Mouse (Mus musculus): Measurements from ENCODE around the gene Hfm1. TPM values are rescaled to one million over a fixed set of nuclear protein-coding genes. Genes with fewer than 3 reads are reported as not detected.

Hfm1 gene
- polyA plus RNA-seq, 1 experiment, result not detected

DNA sequence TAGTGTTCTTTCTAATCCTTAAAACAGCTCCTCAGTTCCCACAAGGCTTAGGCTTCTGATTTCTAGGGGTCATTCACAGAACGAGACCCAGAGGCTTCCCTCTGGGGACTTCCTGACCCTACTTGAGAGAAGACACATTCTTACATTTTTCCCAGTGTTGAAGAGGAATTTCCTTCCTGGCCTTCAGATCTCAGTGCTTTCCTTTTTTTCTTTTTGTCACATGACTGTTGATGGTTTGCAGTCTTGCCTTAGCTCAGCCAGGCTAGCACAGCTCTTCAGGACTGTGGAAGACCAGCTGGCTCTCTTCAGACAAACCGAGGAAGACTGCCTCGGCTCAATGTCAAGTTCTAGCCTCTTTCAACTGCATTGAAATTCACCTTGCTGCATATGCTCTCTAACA lies 30.3 kb upstream of the Hfm1 start:
- peaks cover 8% of the 10 kb centered on the region for H3K4me1 ChIP-seq (ENCODE audit: control insufficient read depth)
- H3K9me3 ChIP-seq (ENCODE audit: control insufficient read depth, low read length), result no peaks in the 10 kb centered on the region; the same call in 1 of the 2 replicates
- TF ChIP-seq GATA1 (IDR thresholded peaks at IDR 0.05; ENCODE audit: low read length), result no peak
- no peak for TF ChIP-seq TAL1 (IDR thresholded peaks at IDR 0.05; ENCODE audit: low read length)
- H3K36me3 ChIP-seq (ENCODE audit: control insufficient read depth), result no peaks in the 10 kb centered on the region
- no peaks in the 10 kb centered on the region for H3K27me3 ChIP-seq (ENCODE audit: control insufficient read depth)
- H3K4me3 ChIP-seq (replicated peaks), result no peak overlapping the region

DNA sequence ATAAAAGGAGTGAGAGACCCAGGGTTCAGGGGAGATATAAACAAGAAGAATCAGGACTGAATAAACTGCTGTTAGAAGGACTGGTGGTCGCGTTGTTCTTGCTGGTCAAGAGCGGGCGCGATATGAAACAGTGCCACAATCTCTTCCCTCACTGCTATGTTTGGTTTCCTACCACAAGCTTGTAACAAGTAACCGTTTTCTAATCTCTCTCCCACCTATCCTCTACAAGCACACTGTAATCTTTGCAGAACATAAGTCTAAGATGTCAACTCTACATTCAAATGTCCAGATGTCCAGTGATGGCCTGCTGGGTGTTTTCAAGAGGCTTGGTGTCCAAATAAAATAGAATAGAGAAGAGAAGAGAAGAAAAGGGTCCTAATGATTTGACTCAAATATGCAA lies 22.6 kb upstream of the Hfm1 start:
- H3K27me3 ChIP-seq (ENCODE audit: control insufficient read depth), result no peaks in the 10 kb centered on the region
- no peaks in the 10 kb centered on the region for H3K4me1 ChIP-seq (ENCODE audit: control insufficient read depth)
- no peak overlapping the region for H3K4me3 ChIP-seq (replicated peaks)
- H3K36me3 ChIP-seq (ENCODE audit: control insufficient read depth), result no peaks in the 10 kb centered on the region
- TF ChIP-seq TAL1 (IDR thresholded peaks at IDR 0.05; ENCODE audit: low read length), result no peak
- TF ChIP-seq GATA1 (IDR thresholded peaks at IDR 0.05; ENCODE audit: low read length), result no peak
- H3K9me3 ChIP-seq (ENCODE audit: control insufficient read depth, low read length), result no peaks in the 10 kb centered on the region

DNA sequence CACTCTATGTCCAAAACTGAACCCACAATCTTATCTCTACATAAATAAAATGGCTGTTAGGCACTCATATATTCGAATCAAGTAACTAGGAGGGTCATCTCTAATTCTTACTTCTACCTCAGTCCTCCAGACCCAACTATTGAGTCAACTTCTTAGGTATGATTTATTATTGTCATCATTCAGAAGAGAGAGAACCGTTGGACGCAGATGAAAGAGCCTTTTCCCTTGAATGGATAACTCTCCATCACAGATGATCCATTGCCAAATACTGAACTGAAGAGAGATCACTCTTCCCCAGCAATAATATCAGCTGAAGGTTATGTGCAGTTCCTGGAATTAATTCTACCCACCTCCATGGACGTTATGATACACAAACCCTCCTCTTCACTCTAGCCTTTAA lies 20.2 kb upstream of the Hfm1 start:
- Histone ChIP-seq H3K27me3 (ENCODE audit: control insufficient read depth) (no peaks in the 10 kb centered on the region), H3K9me3 (ENCODE audit: control insufficient read depth, low read length) (no peaks in the 10 kb centered on the region), H3K4me1 (ENCODE audit: control insufficient read depth) (no peaks in the 10 kb centered on the region), H3K4me3 (replicated peaks) (no peak overlapping the region), H3K36me3 (ENCODE audit: control insufficient read depth) (no peaks in the 10 kb centered on the region)
- no peak for TF ChIP-seq TAL1 (IDR thresholded peaks at IDR 0.05; ENCODE audit: low read length)
- TF ChIP-seq GATA1 (IDR thresholded peaks at IDR 0.05; ENCODE audit: low read length), result no peak

DNA sequence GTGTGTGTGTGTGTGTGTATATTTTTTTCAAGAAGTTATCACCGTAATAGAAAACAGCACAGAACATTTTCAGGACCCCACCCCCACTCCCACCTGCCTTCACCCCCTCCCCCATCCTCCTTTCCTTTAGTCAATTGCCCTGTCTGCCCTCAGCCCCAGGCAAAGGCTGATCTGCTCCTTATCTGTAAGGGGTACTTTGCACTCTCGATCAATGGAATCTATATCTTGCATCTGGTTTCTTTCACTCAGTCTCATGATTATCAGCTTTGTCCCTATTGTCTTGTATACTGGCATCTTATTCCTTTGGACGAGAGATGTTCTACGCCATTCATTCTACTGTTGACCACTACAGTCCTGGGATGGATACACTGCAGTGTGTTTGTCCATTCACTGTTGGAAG lies 1.9 kb upstream of the Hfm1 start:
- Histone ChIP-seq H3K4me1 (ENCODE audit: control insufficient read depth) (peaks cover 24% of the 10 kb centered on the region), H3K4me3 (replicated peaks) (no peak overlapping the region), H3K27me3 (ENCODE audit: control insufficient read depth) (no peaks in the 10 kb centered on the region), H3K36me3 (ENCODE audit: control insufficient read depth) (no peaks in the 10 kb centered on the region), H3K9me3 (ENCODE audit: control insufficient read depth, low read length) (no peaks in the 10 kb centered on the region)
- TF ChIP-seq TAL1 (IDR thresholded peaks at IDR 0.05; ENCODE audit: low read length), result no peak
- no peak for TF ChIP-seq GATA1 (IDR thresholded peaks at IDR 0.05; ENCODE audit: low read length)

DNA sequence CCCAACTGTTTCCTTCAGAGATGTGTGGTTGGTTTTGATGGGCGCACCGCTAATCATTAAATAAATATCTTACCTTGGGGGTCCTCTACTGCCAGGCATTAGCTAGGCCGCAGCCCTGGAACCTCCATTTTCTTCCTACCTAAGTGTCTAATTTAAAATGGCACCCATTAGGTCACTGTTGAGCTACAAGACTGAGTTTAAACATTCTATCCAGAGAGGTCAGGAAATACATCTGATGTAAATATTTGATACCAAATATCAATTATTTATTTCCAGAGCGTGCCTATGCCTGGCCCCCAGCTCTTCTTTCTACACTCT lies 207 bp upstream of the Hfm1 start:
- no peak for TF ChIP-seq TAL1 (IDR thresholded peaks at IDR 0.05; ENCODE audit: low read length)
- TF ChIP-seq GATA1 (IDR thresholded peaks at IDR 0.05; ENCODE audit: low read length), result no peak
- Histone ChIP-seq H3K4me1 (ENCODE audit: control insufficient read depth) (peaks cover 24% of the 10 kb centered on the region), H3K27me3 (ENCODE audit: control insufficient read depth) (no peaks in the 10 kb centered on the region), H3K4me3 (replicated peaks) (peak overlapping the region; percentile 70), H3K36me3 (ENCODE audit: control insufficient read depth) (no peaks in the 10 kb centered on the region), H3K9me3 (ENCODE audit: control insufficient read depth, low read length) (no peaks in the 10 kb centered on the region)

DNA sequence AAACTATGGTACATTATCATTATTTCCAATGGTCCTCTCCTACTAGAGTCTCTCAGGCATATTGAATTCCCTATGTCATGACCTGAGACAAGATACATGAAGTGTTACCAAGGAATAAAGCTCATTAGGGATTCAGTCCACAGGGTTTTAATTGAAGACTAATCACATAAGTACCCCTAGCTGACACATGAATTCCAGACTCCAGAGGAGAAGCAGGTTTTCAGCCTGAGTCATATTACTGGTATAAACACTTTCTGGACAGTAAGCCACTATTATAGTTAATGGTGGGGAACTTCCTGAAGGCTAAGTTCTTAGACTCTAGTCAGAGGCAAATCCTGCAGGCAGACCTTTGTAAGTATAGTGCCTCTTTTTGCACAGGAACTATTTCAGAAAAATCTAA lies 6.8 kb downstream of the Hfm1 start:
- Histone ChIP-seq H3K4me3 (replicated peaks) (no peak overlapping the region), H3K27me3 (ENCODE audit: control insufficient read depth) (no peaks in the 10 kb centered on the region), H3K4me1 (ENCODE audit: control insufficient read depth) (peaks cover 10% of the 10 kb centered on the region), H3K9me3 (ENCODE audit: control insufficient read depth, low read length) (no peaks in the 10 kb centered on the region), H3K36me3 (ENCODE audit: control insufficient read depth) (no peaks in the 10 kb centered on the region)
- TF ChIP-seq GATA1 (IDR thresholded peaks at IDR 0.05; ENCODE audit: low read length) (no peak), TAL1 (IDR thresholded peaks at IDR 0.05; ENCODE audit: low read length) (no peak)

DNA sequence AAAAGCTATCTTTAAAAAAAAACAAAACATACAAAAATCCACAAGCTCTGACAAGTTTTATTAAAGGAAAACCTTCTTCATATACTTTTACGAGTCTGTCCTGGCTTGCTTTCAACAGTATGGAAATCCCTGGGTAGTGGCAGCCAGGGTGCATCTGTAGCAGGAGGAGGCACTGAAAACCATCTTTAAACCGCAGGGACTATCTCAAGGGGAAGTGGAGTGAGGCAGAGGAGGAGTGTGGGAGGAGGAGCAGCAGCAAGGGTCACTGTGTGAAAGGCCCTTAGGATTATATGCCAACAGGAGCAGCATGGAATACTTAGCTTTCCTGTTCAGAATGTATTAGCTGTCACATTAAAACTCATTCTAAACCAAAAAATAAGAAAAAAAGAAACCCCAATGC lies 29.2 kb downstream of the Hfm1 start:
- TF ChIP-seq GATA1 (IDR thresholded peaks at IDR 0.05; ENCODE audit: low read length), result no peak
- no peak for TF ChIP-seq TAL1 (IDR thresholded peaks at IDR 0.05; ENCODE audit: low read length)
- no peaks in the 10 kb centered on the region for H3K27me3 ChIP-seq (ENCODE audit: control insufficient read depth)
- no peaks in the 10 kb centered on the region for H3K36me3 ChIP-seq (ENCODE audit: control insufficient read depth)
- no peaks in the 10 kb centered on the region for H3K4me1 ChIP-seq (ENCODE audit: control insufficient read depth)
- H3K4me3 ChIP-seq (replicated peaks), result no peak overlapping the region
- no peaks in the 10 kb centered on the region for H3K9me3 ChIP-seq (ENCODE audit: control insufficient read depth, low read length)

DNA sequence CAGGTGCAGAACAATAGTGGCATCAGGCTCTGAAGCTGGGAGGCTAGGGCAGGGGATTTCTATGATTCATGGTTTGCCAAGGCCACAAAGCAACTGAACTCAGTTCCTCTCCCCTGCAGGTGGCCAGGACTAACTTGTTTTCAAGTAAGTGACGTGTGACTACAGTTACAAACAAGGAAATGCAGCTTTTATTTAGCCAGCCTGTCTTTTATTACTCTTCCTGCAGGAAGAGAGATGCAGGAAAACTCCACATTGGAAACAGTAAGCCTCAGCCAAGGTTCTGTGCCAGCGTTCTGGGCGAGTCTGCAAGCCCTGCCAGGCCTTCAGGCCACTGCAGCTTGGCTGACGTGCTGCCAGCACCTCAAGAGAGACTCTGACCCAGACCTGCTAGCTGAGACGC lies 34.3 kb downstream of the Hfm1 start:
- no peak overlapping the region for H3K4me3 ChIP-seq (replicated peaks)
- no peaks in the 10 kb centered on the region for H3K4me1 ChIP-seq (ENCODE audit: control insufficient read depth)
- no peaks in the 10 kb centered on the region for H3K9me3 ChIP-seq (ENCODE audit: control insufficient read depth, low read length)
- TF ChIP-seq TAL1 (IDR thresholded peaks at IDR 0.05; ENCODE audit: low read length) (no peak), GATA1 (IDR thresholded peaks at IDR 0.05; ENCODE audit: low read length) (no peak)
- no peaks in the 10 kb centered on the region for H3K36me3 ChIP-seq (ENCODE audit: control insufficient read depth)
- H3K27me3 ChIP-seq (ENCODE audit: control insufficient read depth), result no peaks in the 10 kb centered on the region

DNA sequence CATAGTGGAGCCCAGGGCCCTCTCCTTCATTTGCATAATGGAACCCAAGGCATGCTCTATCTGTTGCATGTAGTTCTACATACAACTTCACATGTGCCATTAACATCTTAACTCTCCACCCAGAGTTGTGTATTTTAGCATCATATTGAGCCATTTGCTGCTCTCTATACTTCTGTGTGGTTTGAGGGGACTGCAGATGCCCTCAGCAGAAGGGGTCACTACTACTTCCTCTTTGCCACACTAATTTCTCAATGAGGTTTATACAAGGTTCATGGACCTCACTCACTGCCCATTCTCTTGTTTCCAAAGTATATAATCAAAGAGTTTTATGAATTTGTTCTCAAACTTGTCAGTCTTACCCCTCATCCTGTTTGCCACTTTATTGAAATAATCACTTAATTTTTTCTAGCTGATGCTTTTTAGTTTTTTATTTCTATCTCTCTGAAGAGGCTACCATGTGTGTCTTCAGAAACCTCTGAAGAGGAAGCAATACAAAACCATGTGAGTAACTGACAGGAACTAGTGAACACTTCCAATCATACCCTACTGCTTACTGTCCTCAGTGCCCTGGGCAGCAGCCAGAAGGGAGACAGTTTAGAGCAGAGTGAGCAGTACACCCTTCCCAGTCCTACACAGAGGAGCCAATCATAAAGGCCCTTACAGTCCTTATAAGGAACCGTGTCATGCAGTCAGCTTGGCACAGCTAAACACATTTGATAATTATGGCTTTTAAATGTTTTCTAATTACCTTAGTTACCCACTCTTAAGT lies 38.6 kb downstream of the Hfm1 start:
- no peak for TF ChIP-seq TAL1 (IDR thresholded peaks at IDR 0.05; ENCODE audit: low read length)
- no peaks in the 10 kb centered on the region for H3K9me3 ChIP-seq (ENCODE audit: control insufficient read depth, low read length)
- H3K27me3 ChIP-seq (ENCODE audit: control insufficient read depth), result no peaks in the 10 kb centered on the region
- H3K4me3 ChIP-seq (replicated peaks), result no peak overlapping the region
- no peaks in the 10 kb centered on the region for H3K4me1 ChIP-seq (ENCODE audit: control insufficient read depth)
- H3K36me3 ChIP-seq (ENCODE audit: control insufficient read depth), result no peaks in the 10 kb centered on the region

DNA sequence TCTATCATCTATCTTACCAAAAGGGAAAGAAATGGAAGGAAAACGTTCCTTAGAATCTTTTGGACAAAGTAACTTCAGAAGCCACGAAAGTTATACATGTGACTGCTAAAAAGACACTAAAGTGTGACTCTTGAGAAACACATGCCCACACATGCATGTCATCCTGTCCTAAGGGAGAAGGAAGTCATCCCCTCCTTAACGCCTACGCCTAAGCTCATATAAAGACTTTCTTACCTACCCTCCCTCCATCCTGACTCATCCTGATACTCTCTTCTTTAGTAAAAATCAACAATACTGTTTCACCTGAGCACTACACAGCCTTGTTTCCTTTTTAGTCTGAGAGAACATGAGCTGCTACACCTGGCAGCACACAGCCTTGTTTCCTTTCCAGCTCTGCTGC lies 40.6 kb downstream of the Hfm1 start:
- no peaks in the 10 kb centered on the region for H3K36me3 ChIP-seq (ENCODE audit: control insufficient read depth)
- H3K9me3 ChIP-seq (ENCODE audit: control insufficient read depth, low read length), result no peaks in the 10 kb centered on the region
- no peak for TF ChIP-seq GATA1 (IDR thresholded peaks at IDR 0.05; ENCODE audit: low read length)
- TF ChIP-seq TAL1 (IDR thresholded peaks at IDR 0.05; ENCODE audit: low read length), result no peak
- no peak overlapping the region for H3K4me3 ChIP-seq (replicated peaks)
- H3K4me1 ChIP-seq (ENCODE audit: control insufficient read depth), result no peaks in the 10 kb centered on the region
- peaks cover 2% of the 10 kb centered on the region; the same call in 1 of the 2 replicates for H3K27me3 ChIP-seq (ENCODE audit: control insufficient read depth)

All from erythroblast, embryonic 14.5 days (primary cell).